Mouse (Mus musculus) urinary bladder, postnatal 4 days (tissue): ENCODE measurements around the gene Dolk.
A peak's percentile ranks its signal among the peaks of the same experiment; 100 is the strongest.

ENCODE experiments used
- DNase-seq, 2 experiments: peaks; one replicate each; pipeline ENCODE4 v3.0.0; 2021 to 2022; ENCODE audit warnings: low spot score in 2 of 2

Dolk gene

DNA sequence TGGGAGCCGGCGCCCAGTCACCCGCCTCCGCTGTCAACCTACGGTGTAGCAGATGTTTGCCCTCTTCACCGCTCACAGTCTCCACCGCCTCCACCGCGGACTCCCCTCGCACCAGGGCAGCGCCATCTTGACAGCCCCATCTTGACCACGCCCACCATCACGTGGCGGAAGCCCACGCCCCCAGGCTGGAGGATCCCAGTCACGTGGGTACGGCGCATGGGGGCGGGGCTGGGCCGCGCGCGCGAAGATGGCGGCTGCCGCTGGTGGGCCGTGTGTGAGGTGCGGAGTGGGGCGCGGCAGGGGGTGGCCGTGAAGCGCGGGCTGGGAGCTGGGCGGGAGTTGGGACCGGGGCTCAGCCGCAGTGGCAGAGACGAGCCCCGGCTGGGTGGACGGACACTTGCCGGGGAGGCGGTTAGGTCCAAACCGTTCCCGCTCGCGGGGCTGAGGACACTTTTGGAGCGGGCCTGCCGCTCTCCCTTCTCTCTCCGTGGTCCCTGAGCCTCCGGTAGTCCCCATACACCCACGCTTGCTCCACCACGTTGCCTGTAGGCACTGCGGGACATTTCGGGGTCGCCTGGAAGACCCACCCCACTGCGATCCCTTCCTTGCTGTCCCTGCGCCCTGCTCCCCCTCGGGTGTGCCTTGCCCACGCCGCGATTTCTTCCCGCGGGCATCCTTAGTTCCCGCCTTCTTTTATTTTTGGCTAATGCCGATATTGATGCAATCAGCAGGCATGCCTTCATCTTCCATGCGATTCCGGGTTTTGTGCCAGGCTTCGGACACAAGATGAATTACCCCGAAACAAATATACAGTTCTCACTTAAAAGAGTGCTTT lies at the start of gene Dolk, which contains the start of gene Nup188:
Gene Dolk (minus strand): TSS at position 143 of the 835 bp plus-strand sequence.
Gene Nup188 (plus strand): TSS at position 206 of the 835 bp plus-strand sequence.
- DNase-seq: peak; percentile 94 to 99

DNA sequence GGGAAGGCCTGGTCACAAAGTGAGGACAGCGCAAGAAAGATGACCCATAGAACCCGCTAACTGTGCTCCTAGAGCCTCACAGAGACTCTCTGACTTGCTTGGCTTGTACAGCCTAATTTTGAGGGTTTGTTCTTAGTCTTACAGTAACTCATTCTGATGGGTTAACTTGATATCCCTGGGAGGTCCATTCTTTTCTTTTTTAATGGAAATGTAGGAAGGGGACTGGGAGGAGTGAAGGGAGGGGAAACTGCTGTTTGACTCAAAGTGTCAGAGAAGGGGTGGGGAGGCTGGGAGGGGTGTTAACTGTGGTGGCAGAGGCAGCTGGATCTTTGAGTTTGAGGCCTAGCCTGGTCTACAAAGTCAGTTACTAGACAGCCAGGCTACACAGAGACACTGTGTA lies 49.2 kb upstream of the Dolk start:
- DNase-seq: no peak

DNA sequence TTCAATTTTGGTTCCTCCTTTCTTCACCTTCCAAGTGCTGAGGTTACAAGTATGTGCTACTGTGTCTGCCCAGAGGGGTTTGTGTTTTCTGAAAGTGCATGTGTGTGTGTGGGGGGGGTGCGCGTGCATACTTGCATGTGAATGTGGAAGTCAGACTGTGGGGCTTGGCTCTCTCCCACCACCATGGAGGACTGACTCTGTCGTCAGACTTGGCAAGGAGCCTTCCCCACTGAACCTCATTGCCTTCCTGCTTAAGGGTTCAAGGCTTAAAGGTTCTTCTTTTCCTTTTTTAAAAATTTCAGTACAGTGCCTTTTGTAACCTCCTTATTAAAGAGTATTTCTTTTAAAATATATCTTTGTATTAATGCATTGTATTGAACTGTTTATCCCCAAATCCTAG lies 42.7 kb upstream of the Dolk start:
- DNase-seq: no peak

DNA sequence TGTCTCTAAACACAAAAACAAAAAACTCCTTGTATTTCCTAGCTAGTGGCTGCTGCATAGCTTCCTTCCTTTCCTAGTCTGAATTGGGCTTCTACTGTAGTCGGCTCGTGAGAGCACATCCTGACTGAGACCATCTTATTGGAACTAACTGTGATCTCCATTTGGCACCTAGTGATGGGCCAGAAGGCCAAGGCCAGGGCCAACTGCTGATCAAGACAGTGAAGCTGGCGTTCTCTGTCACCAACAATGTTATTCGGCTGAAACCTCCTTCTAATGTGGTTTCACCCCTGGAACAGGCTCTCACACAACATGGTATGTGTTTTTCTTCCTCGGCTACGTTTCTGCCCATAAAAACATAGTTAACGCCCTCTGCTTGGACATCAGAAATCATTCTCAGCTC lies 41.1 kb upstream of the Dolk start:
- no peak for DNase-seq

DNA sequence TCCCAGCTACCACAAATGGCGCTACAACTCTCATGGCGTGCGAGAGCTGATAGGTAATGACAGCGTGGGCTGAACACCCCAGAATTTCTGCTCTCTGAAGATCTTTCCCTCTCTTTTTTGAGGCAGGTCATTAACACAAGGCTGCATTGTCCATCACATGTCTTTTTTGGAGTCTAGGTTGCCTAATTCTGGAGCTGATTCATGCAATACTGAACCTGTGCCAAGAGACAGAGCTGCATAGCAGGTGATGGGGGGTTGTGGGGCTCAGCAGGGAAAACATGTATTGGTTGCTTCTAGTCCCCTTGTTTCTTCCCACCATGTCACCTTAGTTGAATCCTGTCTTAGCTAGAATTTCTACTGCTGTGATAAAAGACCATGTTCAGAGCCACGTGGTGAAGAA lies 39.2 kb upstream of the Dolk start:
- no peak for DNase-seq

DNA sequence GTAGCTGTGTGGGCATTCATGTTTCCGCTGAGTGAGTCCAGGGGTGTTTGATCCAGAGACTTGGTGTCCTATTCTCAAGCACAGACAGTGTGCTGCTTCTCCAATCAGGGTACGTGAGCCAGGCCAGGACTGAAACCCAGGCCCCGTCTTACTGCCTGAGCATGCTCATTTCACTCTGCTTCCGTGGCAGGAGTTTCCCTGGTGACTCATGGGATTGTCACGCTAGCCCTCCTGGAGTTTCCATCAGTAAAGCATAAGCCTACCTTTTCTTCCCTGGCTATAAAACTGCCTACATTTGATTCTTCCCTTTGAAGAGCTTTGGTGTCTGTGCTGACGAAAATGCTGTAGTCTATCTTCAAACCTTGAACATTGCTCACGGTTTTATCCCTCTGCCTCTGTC lies 37.0 kb upstream of the Dolk start:
- DNase-seq: no peak

DNA sequence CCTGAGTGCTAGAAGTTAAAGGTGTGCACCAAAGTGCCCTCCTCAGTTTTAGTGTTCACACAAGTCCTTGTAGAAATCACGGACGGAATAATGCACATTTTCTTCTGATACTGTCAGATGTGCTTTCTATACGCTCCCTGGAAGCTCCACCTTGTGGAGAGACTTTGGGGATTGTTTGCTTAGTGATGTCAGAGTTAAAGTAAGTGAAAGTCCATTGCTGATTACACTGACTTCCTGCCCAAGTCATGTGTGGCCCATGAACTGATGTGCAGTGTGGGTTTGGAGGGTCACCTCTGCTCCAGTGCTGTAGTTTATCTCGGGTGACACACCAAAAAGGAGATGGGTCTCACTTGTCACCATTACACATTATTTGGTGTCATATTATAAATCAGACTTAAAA lies 33.1 kb upstream of the Dolk start:
- no peak for DNase-seq

DNA sequence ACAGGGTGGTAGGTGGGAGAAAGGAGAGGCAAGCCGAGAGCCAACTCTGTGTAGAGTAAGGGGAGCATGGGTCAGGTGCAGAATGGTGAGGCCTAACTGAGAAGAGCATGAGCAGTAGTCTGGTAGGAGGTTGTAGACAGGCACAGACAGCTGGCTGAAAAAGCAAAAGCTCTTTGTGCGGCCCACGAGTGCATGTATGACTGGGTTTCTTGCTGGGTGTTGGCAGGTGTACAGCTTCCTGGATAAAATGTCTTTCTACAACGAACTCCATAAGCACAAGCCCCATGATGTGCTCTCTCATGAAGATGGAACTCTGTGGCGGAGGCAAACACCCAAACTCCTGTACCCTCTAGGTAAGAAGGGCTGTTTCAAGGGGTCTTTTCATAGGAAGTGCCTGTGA lies 30.8 kb upstream of the Dolk start:
- no peak for DNase-seq

DNA sequence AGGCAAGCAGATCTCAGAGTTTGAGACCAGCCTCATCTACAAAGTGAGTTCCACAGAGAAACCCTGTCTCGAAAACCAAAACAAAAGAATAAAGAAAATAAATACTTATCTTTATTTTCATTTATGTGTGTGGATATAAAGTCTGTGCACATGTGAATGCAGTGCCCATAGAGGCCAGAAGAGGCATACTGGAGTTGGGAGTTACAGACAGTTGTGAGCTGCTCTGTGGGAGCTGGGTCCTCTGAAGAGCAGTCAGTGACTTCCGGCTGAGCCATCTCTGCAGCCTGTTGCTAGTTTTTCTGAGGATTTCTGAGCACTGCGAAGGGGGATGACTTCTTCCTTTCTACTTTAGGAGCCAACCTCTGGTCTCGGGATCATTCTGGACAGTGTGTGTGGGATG lies 30.0 kb upstream of the Dolk start:
- no peak for DNase-seq

DNA sequence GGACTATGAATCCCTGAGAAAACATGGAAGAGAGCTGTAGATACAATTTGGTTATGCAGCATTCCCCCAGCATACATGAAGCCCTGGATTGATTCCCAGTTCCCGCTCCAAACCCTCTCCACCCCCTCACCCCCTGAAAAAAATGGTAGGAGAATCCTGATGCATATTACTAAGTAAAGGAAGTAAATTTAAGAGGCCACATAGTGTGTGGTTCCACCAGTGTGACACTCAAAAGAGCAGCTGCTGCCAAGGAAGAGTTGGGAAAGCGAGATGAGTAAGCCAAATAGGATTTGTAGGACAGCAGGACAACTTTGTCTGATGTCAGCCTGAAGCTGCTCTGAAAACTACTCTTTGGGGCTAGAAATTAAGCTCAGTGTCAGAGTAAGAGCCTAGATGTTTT lies 25.3 kb upstream of the Dolk start:
- DNase-seq: no peak

DNA sequence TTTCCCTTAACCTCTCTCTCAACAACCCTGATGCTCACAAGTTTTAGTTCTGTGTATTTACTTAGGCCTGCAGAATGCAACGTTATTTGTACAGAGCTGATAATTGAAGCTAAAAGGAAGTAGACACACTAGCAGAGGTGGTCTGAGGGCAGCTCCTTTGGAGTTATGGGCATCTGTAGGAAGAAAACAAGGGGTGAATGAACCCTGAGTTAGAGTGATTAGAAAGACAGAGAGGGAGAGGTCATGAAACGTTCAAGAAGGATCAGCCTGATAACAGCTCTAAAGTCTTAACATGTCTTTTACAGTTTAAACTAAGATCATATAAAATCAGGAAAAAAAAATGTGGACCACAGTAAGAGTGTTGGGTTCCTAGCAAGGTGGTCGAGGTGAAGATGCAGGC lies 23.2 kb upstream of the Dolk start:
- no peak for DNase-seq

DNA sequence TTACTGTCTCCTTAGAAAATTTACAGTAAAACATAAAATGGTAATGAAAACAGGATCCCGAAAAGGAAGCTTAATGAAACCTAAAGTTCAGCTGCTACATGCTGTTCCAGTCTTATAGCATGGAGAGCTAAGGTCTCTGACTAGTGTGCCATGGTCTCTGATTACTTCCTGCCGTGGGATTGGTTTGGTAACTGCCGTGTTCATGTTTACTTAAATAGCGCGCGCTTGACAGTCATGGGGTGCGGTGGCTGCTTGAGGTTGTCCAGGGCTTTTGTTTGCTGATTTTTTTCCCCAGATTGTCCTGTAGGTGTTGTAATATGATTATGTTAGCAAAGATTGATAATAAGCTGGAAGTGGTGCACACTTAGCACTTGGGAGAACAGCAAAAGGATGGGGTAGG lies 20.0 kb upstream of the Dolk start:
- DNase-seq: no peak

DNA sequence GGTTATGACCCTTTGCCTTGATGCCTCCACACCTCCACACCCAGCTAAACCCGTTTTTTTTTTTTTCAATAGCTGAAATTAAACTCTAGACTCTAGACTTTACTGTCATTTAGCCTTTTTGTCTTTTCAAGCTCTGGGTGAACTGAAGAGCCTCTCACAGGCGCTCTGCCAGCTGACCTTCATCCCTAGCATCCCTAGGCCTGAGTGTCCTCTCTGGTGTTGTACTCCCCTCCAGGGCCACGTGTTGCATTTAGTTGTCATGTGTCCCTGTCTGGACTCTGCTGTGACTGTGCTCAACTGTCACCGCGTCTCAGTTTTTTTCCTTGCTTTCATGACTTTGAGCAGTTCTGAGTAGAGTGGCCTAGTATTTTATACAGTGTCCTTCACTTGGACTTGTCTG lies 13.8 kb upstream of the Dolk start:
- DNase-seq: no peak

DNA sequence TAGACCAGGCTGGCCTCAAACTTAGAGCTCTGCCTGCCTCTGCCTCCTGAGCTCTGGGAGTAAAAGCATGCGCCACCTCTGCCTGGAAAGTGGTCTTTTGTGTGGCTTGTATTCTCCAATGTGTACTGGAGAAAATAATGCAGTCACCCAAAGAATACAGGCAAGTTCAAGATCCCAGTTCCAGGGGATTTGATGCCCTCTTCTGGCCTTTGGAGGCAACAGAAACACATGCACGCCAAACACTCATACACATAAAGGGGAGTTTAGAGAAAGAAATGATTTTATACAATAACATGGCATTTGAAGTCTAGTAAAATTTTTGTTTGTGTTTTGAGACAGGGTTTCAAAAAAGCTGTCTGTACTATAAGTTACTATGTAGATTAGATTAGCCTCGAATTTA lies 13.4 kb upstream of the Dolk start:
- no peak for DNase-seq

DNA sequence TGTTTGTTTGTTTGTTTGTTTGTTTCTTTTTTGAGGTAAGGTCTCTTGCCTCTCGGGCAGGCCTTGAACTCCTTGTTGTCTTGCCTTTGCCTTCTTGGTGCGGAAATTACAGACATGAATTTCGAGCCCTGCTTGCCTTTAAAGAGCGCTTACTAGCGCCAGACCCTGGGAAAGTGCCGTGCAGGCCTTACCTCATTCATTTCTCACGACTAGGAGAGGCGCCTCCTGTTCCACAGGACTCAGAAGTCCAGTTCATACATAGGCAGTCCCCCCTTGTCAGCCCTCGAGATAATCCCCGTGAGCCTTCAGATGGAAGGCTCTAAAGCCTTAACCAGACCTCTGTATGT lies 866 bp upstream of the Dolk start:
- DNase-seq: no peak

DNA sequence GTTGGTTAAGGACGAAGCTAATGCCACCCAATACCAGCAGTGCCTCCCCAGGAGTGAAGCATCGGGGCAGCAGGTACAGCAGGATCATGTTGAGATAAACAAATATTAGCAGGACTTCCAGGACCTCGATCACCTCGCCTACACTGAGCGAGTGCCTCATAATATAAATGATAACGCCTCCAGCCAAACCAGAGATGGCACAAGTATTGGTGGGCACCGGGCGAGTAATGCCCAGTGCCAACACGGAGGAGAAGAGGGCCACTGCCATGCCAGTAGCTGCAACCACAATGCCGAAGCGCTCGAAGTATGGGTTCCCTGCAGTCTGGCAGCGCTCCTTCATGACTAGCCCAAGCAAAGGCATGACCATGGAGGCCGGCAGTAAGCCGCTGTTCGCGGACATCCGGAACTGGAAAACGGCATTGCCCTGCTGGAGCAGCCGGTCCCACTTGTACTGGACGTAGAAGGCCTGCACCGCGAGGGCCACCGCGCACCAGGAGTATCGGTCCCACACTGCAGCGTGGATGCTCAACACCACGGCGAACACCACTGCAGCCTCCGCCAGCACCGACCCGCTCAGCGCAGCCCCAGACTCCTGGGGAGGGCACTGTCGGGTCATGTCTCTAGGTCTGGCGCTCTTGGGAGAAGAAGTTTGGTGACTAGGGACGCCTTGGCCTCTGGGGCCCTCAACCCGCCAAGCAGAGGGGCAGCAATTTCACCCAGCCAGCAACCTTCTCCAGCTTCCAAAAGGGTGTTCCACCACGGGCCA lies 535 bp downstream of the Dolk start:
- DNase-seq: no peak

DNA sequence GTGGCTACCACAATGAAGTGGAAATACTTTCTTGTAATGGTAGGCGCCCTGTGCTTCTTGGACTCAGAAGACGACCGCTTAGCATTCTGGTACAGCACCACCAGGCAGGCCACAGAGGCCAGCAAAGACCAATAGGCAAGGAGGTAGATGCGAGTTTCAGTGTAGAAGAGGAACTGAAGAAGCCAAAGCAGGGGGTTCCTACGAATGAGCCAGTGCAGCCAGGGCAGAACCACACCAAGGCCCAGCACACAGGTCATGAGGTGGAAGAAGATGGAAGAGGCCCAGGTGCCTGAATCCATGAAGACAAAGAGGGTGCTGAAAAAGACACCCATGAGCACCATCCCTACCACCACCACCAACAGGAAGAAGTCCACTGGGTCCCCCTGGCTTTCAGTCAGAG lies 1.1 kb downstream of the Dolk start:
- DNase-seq: no peak

DNA sequence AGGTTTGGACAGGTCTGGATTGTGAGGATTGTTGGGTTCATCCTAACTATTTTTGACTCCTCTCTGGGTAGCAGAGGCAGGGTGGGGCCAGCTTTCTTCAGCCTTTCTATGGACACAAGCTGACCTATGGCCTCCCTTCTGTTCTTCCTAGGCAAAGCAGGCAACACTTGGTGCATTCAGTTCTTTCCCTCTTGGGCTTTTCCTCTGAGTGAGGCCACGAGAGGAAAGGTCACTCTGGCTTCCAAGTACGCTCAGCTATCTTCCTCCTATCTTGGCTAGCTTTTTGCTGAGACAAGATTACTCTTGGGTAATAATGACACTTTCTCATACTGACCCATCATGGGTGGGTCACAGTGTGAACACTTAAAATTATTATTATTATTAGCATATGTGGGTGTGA lies 2.9 kb downstream of the Dolk start:
- no peak for DNase-seq

DNA sequence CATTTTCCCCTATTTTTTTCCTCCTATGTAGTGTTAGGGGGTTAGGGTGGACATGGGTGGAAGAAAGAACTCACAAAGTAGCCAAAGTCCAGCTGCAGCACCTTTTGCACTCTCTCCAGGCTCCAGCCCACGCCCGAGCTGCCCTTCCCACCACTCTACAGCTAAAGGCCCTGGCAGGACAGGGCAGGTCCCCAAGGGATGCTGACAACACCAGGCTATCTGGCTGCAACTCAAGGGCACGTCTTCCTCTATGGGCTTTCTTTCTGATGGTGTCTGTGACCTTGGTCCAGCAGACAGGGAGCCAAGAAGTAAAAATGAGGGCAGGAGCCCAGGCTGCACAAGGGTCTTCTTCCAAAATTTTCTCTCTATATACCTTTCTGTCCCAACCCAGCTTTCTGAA lies 4.5 kb downstream of the Dolk start:
- DNase-seq: no peak

DNA sequence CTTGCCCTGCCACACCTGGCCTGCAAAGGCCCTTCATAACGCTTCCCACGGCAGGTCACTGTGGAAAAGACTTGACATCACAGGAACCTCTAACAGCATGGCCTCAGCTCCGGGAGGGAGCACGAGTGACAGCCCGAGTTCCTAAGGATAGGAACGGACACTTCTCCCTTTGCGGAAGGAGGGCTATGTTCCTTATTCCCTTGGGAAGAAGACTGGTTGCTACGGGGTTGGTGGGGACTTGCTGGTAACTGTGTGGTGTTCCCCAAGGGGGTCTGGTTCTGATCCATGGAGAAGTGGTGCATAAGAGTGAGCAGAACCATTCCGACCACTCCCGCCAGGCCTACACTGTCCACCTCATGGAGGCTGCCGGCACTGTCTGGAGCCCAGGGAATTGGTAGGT lies 5.4 kb downstream of the Dolk start, which contains the start of gene Gm28038:
Gene Gm28038 (plus strand): TSS at position 301 of the 400 bp plus-strand sequence.
- no peak for DNase-seq

DNA sequence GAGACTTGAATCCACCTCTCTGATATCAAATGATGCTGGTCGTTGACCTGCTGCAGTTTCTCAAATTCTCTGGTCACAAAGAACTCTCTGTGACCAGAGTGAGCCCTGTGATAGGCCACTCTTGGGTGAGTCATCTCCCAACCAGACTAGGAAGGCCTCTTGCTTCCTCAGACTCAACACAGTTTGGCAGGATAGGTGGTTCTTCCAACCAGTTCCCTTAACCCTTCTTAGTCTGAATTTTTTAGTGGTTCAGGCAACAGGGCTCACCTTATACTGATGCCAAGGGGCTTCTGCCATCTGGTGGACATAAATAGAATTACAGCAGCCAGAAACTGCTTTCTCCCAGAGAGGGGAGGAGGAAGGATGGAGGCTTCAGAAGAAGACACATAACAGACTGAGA lies 16.0 kb downstream of the Dolk start:
- DNase-seq: peak in 1 of 2 experiments; percentile 58

DNA sequence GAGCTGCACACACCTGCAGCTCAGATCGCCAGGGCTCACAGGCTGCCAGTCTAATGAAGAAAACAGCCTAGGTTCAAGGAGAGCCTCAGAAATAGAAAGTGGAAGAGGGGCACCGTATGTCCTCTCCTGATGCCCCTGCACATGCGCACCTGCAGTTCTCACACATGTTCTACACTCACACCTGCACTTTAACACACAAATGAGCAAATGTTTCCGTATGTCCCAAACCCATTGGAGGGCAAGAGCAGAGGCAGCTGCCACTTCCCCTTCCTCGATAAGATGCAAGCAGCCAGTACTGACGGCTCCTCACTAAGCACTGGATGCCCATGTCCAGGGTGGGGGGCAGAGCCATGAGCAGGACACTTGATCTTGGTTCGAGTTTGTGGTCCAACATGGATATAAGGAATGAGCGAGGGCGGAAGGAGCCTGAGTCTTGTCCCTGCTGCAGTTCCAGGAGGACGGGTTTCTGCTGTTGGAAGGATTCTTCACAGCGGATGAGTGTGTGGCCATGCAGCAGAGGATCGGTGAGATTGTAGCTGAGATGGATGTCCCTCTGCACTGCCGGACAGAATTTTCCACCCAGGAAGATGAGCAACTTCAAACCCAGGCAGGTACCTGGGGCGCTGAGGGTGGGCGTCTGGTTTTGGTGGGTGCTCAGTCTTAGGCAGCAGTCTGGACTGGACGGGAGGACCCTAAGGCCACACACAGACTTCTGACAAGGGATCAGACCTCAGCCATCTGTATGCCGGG lies 16.7 kb downstream of the Dolk start:
- DNase-seq: no peak

DNA sequence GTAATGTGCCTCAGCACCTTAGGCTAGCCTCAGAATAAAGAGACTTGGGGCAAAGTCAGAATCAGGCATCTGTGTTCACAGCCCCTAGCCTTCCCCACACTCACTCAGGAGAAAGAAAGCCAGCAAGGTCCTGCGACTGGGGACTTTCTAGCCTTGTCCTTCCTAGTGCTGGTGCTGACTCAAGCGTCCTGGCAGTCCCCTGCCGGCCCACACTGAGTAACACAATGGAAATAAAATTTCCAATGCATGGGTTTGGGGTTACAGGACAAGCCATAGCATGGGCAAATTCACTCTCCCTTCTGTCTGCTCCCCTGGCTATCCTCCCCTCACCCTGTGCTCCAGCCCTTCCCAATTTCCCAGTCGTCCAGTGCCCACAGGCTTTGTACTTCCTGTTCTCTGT lies 17.8 kb downstream of the Dolk start:
- no peak for DNase-seq
